Mouse (Mus musculus): Measurements from ENCODE around the gene Itga9. TPM values are rescaled to one million over a fixed set of nuclear protein-coding genes. Genes with fewer than 3 reads are reported as not detected.

Itga9 gene
- polyA plus RNA-seq, 2 experiments, result 1.4 to 2.8 TPM

DNA sequence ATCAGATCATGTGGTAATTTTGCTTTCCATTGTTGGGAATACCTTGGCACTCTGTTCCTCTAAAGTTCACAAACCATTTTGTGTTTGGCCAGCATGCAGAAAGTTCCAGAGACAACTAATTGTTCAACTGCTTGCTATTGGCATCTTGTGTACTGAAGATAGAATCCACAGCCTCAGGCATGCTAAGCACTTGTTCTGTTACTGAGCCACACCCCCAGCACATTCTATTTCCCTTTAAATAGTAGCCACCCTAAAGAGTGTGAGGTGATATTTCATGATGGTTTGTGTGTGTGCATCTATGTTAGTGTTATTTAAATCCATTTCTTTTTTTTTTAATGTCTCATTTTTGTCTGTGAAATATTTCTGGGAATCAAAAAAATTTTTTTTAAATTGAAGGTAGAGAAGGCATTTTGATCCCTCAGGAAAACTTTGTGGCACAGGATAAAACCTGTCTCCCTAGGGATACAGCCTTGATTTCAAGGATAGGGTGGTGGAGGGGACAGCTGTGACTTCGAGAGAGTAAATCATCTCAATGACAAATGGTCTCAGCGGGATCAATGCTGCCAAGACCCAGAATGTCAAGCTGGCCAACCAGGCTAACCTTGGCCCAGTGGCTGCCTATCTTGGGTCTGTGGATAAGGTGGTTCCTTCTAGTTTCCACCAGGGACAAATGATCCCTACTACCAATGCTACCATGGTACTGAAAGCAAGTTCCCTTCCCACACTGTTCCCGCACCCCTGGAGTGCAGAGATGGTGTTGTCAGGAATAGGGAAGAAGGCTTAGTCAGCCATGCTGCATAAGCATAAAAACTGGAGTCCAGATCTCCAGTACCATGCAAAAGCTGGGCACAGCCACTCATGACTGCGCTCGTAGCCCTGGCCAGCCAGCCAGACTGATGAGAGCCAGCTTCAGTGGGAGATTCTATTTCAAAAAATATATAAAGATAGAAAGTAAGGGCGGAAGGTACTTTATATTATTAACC lies 25.6 kb downstream of the Itga9 start:
- Histone ChIP-seq H3K9ac (replicated peaks) (no peak overlapping the region), H3K36me3 (replicated peaks; ENCODE audit: control insufficient read depth, insufficient read depth, low read depth) (no peaks in the 10 kb centered on the region), H3K4me3 (ENCODE audit: insufficient read depth in 1 of 2, low read depth in 2 of 2, low read length in 2 of 2) (no peak overlapping the region), H3K9me3 (ENCODE audit: control insufficient read depth, low read length) (no peaks in the 10 kb centered on the region), H3K27ac (no peak overlapping the region), H3K4me2 (ENCODE audit: low read depth) (peak overlapping the region; percentile 46), H3K4me1 (replicated peaks; ENCODE audit: control insufficient read depth in 2 of 2, insufficient read depth in 2 of 2, low read length in 1 of 2) (peaks cover 2 to 12% of the 10 kb centered on the region in 2 experiments; a peak in 2 of 4 replicates), H3K27me3 (ENCODE audit: control insufficient read depth, insufficient read depth, low read length) (no peaks in the 10 kb centered on the region)
- no peak for TF ChIP-seq EP300 (IDR thresholded peaks at IDR 0.05; ENCODE audit: low read depth)
- no peak for TF ChIP-seq CTCF (IDR thresholded peaks at IDR 0.05; ENCODE audit: low read depth)
- WGBS (ENCODE audit: insufficient replicate concordance), result 37% methylated on average over 6 of the region's 6 CpGs
- ATAC-seq (ENCODE audit: insufficient read depth) (peak; percentile 24; the same call in 1 of the 2 replicates), DNase-seq (ENCODE audit: low read depth in 3 of 3, low spot score in 3 of 3) (no peak)

DNA sequence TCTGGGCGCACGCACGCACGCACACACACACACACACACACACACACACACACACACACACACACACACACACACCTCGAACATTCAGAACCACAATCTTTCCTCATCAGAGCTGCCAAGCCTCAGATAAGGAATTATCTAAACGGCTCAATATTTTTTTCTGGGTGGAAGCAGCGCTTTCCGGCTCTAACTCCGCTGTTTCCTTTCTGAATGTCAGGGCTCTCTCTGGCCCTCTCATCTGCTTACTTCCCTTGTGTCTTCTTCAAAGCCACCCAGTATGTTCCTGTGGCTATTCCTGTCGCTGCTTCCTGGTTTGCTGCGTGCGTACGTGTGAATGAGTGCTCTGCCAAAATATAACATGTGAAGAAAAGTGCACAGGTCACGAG lies 26.3 kb downstream of the Itga9 start:
- ATAC-seq (ENCODE audit: insufficient read depth), result peak; percentile 60; the same call in 1 of the 2 replicates
- H3K36me3 ChIP-seq (replicated peaks; ENCODE audit: control insufficient read depth, insufficient read depth, low read depth), result no peaks in the 10 kb centered on the region
- no peak overlapping the region for H3K4me3 ChIP-seq (ENCODE audit: insufficient read depth in 1 of 2, low read depth in 2 of 2, low read length in 2 of 2)
- H3K27ac ChIP-seq, result no peak overlapping the region
- TF ChIP-seq EP300 (IDR thresholded peaks at IDR 0.05; ENCODE audit: low read depth) (peak; percentile 66), CTCF (IDR thresholded peaks at IDR 0.05; ENCODE audit: low read depth) (no peak)
- no peak overlapping the region for H3K9ac ChIP-seq (replicated peaks)
- no peaks in the 10 kb centered on the region for H3K27me3 ChIP-seq (ENCODE audit: control insufficient read depth, insufficient read depth, low read length)
- DNase-seq (ENCODE audit: low read depth in 3 of 3, low spot score in 3 of 3), result peak in 1 of 3 experiments; percentile 6
- peak overlapping the region; percentile 46 for H3K4me2 ChIP-seq (ENCODE audit: low read depth)
- no peaks in the 10 kb centered on the region for H3K9me3 ChIP-seq (ENCODE audit: control insufficient read depth, low read length)
- H3K4me1 ChIP-seq (replicated peaks; ENCODE audit: control insufficient read depth in 2 of 2, insufficient read depth in 2 of 2, low read length in 1 of 2), result peaks cover 2 to 12% of the 10 kb centered on the region in 2 experiments; a peak in 2 of 4 replicates
- 7% methylated on average over 14 of the region's 14 CpGs for WGBS (ENCODE audit: insufficient replicate concordance)

DNA sequence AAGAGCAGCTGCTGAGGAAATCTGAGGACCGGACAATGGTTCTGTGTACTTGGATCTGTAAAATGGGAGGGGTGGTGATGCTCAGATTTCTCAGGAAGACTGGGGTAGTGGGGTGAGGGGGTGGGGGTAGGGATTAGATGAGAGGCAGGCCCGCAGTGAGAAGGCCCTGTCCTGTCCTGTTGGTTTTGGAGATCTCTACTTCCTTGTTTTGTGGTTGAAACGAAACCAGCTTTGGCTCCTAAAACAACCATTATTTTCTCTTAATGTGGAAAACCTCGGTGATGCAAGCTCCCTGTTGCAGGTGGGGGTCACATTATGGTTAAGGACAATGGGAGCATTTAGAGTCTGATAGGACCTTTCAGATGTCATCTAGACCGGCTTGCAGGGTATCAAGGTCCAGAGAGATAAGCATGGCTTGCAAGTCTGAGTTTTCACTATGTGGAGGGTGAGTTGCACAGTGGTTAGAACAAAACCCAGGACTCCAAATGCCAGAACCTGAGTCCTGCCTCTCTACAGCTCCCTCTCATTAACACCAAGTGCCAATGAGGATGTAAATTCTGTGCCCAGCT lies 32.2 kb downstream of the Itga9 start:
- no peaks in the 10 kb centered on the region for H3K9me3 ChIP-seq (ENCODE audit: control insufficient read depth, low read length)
- no peaks in the 10 kb centered on the region for H3K27me3 ChIP-seq (ENCODE audit: control insufficient read depth, insufficient read depth, low read length)
- H3K36me3 ChIP-seq (replicated peaks; ENCODE audit: control insufficient read depth, insufficient read depth, low read depth), result no peaks in the 10 kb centered on the region
- no peak overlapping the region for H3K4me3 ChIP-seq (ENCODE audit: insufficient read depth in 1 of 2, low read depth in 2 of 2, low read length in 2 of 2)
- no peak overlapping the region for H3K9ac ChIP-seq (replicated peaks)
- no peak overlapping the region for H3K4me2 ChIP-seq (ENCODE audit: low read depth)
- peaks cover 0 to 3% of the 10 kb centered on the region in 2 experiments; a peak in 1 of 4 replicates for H3K4me1 ChIP-seq (replicated peaks; ENCODE audit: control insufficient read depth in 2 of 2, insufficient read depth in 2 of 2, low read length in 1 of 2)
- no peak for DNase-seq (ENCODE audit: low read depth in 3 of 3, low spot score in 3 of 3)
- WGBS (ENCODE audit: insufficient replicate concordance), result 26% methylated on average over 5 of the region's 5 CpGs
- TF ChIP-seq CTCF (IDR thresholded peaks at IDR 0.05; ENCODE audit: low read depth), result no peak
- no peak for TF ChIP-seq EP300 (IDR thresholded peaks at IDR 0.05; ENCODE audit: low read depth)
- no peak overlapping the region for H3K27ac ChIP-seq
- no peak for ATAC-seq (ENCODE audit: insufficient read depth)

- no peaks in the 10 kb centered on the region for H3K9me3 ChIP-seq (ENCODE audit: control insufficient read depth, low read length)
- no peaks in the 10 kb centered on the region for H3K27me3 ChIP-seq (ENCODE audit: control insufficient read depth, insufficient read depth, low read length)
- H3K9ac ChIP-seq (replicated peaks), result no peak overlapping the region
- no peak overlapping the region for H3K27ac ChIP-seq
- no peak overlapping the region for H3K4me2 ChIP-seq (ENCODE audit: low read depth)
- no peak for DNase-seq (ENCODE audit: low read depth in 3 of 3, low spot score in 3 of 3)
- H3K4me3 ChIP-seq (ENCODE audit: insufficient read depth in 1 of 2, low read depth in 2 of 2, low read length in 2 of 2), result no peak overlapping the region
- WGBS (ENCODE audit: insufficient replicate concordance), result 25% methylated on average over 17 of the region's 17 CpGs
- TF ChIP-seq EP300 (IDR thresholded peaks at IDR 0.05; ENCODE audit: low read depth) (no peak), CTCF (IDR thresholded peaks at IDR 0.05; ENCODE audit: low read depth) (no peak)
- no peaks in the 10 kb centered on the region for H3K36me3 ChIP-seq (replicated peaks; ENCODE audit: control insufficient read depth, insufficient read depth, low read depth)
- no peak for ATAC-seq (ENCODE audit: insufficient read depth)
- H3K4me1 ChIP-seq (replicated peaks; ENCODE audit: control insufficient read depth in 2 of 2, insufficient read depth in 2 of 2, low read length in 1 of 2), result peaks cover 0 to 5% of the 10 kb centered on the region in 2 experiments; a peak in 2 of 4 replicates
These were observed 39.3 kb downstream of the Itga9 start for GRCm38 (mm10) chr9:118645698-118646355.

All from liver, embryonic 14.5 days (tissue).